8 mouse cellular contexts compared by ENCODE assay signal in genomic region chr9:114912680-114913649, GRCm38 (mm10). TPM values are rescaled to one million over a fixed set of nuclear protein-coding genes. Genes with fewer than 3 reads are reported as not detected.
DNase-seq lines count a peak whose midpoint lies in the region; ATAC-seq and TF ChIP-seq lines count a peak whose summit lies in the region.

No protein-coding gene starts in this region.

- WGBS in kidney, embryonic 16.5 days, result 40% methylated on average over 18 of the region's 18 CpGs
- 25% methylated on average over 18 of the region's 18 CpGs for WGBS in limb, embryonic 14.5 days

- ATAC-seq in kidney, embryonic 16.5 days (ENCODE audit: low FRiP score, low TSS enrichment), result peak; percentile 40; the same call in 1 of the 2 replicates
- peak; percentile 45 for ATAC-seq in limb, embryonic 14.5 days (ENCODE audit: low FRiP score, low read depth)

- H3K4me1 ChIP-seq in kidney, embryonic 16.5 days (ENCODE audit: insufficient read depth, low read length), result no peaks in the 10 kb centered on the region
- peaks cover 19% of the 10 kb centered on the region for H3K4me1 ChIP-seq in limb, embryonic 14.5 days (ENCODE audit: control insufficient read depth, insufficient read depth, low read length)

- TF ChIP-seq POLR2A in limb, embryonic 14.5 days (IDR thresholded peaks at IDR 0.05; ENCODE audit: borderline replicate concordance, extremely low read depth, insufficient read depth, insufficient read length), result no peak

- H3K36me3 ChIP-seq in kidney, embryonic 16.5 days (ENCODE audit: insufficient read depth, low read length), result peaks cover 30% of the 10 kb centered on the region
- H3K36me3 ChIP-seq in limb, embryonic 14.5 days (ENCODE audit: control insufficient read depth, insufficient read depth, low read length), result peaks cover 11% of the 10 kb centered on the region

- intact Hi-C loops in gastrocnemius, adult 2 months (cut with DNase I), result loop anchor here (1.0 kb wide), 1 partner anchor 44 kb away; no protein-coding TSS in a partner anchor

- no peak overlapping the region for H3K27ac ChIP-seq in gastrocnemius, adult 2 months
- H3K27ac ChIP-seq in kidney, embryonic 16.5 days (ENCODE audit: low read length), result no peak overlapping the region
- H3K27ac ChIP-seq in limb, embryonic 14.5 days (replicated peaks; ENCODE audit: low read depth, low read length), result no peak overlapping the region

- no peaks in the 10 kb centered on the region for H3K27me3 ChIP-seq in kidney, embryonic 16.5 days (ENCODE audit: insufficient read depth, low read length)
- no peaks in the 10 kb centered on the region for H3K27me3 ChIP-seq in limb, embryonic 14.5 days (ENCODE audit: control insufficient read depth, insufficient read depth, low read length)

- H3K4me2 ChIP-seq in kidney, embryonic 16.5 days (replicated peaks; ENCODE audit: low read depth, low read length), result no peak overlapping the region
- no peak overlapping the region for H3K4me2 ChIP-seq in limb, embryonic 14.5 days (replicated peaks; ENCODE audit: low read depth, low read length, severe bottlenecking)

- H3K4me3 ChIP-seq in gastrocnemius, adult 2 months, result no peak overlapping the region
- H3K4me3 ChIP-seq in kidney, embryonic 16.5 days (ENCODE audit: low read length), result no peak overlapping the region
- no peak overlapping the region for H3K4me3 ChIP-seq in limb, embryonic 14.5 days (replicated peaks; ENCODE audit: low read length)

- no peak overlapping the region for H3K9ac ChIP-seq in kidney, embryonic 16.5 days (replicated peaks; ENCODE audit: low read length)
- H3K9ac ChIP-seq in limb, embryonic 14.5 days (ENCODE audit: low read depth, low read length, severe bottlenecking), result no peak overlapping the region

- peak; percentile 87 for DNase-seq in 3T3-L1 (ENCODE audit: low read depth, low spot score)
- peak; percentile 62 for DNase-seq in Muller cell, postnatal 12 days (ENCODE audit: inconsistent ontology term)
- peak; percentile 96 to 99 for DNase-seq in cerebellum, postnatal 10 days
- peak; percentile 83 for DNase-seq in gastrocnemius, adult 2 months
- peak; percentile 92 for DNase-seq in limb, embryonic 14.5 days (ENCODE audit: low spot score)
- DNase-seq in ovary, postnatal 36 days (ENCODE audit: low spot score), result peak; percentile 49
- peak; percentile 67 to 69 for DNase-seq in urinary bladder, postnatal 36 days (ENCODE audit: low spot score in 2 of 2)

- H3K9me3 ChIP-seq in kidney, embryonic 16.5 days (ENCODE audit: low read length), result no peaks in the 10 kb centered on the region
- no peaks in the 10 kb centered on the region for H3K9me3 ChIP-seq in limb, embryonic 14.5 days (ENCODE audit: control insufficient read depth, low read length)

- TF ChIP-seq CTCF in gastrocnemius, adult 2 months (IDR thresholded peaks at IDR 0.05), result peak; percentile 79

RNA-seq across cellular contexts. Expression of gene Gpd1l, which starts 20.8 kb away (rescaled TPM):
- total RNA-seq in gastrocnemius, adult 2 months (2021), result 10 to 100 TPM; 16.4 to 22.3 TPM
- polyA plus RNA-seq in kidney, embryonic 16.5 days (2015; fragmentation: Nextera tagmentation; extraction: Ambion mirVana), result 20.8 and 22.9 TPM in 2 replicates
- polyA plus RNA-seq in limb, embryonic 14.5 days (2012; rRNA removed), result 11.1 and 11.5 TPM in 2 replicates
- 6.4 and 6.5 TPM in 2 replicates for polyA plus RNA-seq in limb, embryonic 14.5 days (2014; fragmentation: Nextera tagmentation; extraction: Ambion mirVana)
